Mouse (Mus musculus) cortical plate, adult 2 months (tissue): Measurements from ENCODE around the gene Kctd2.

Experiments
- CTCF ChIP-seq: fragments of 200-500 bp; IDR thresholded peaks from 2 replicates; pipeline ENCODE4 v1.5.1; 2011; ENCODE audit warnings: mild to moderate bottlenecking, control low read depth, low read length; ENCODE audit not compliant: insufficient read depth; ENCODE audit errors: extremely low read depth
- POLR2A ChIP-seq: fragments of 200-500 bp; IDR thresholded peaks from 2 replicates; pipeline ENCODE4 v1.6.1; 2011; ENCODE audit warnings: mild to moderate bottlenecking, low read length, control low read depth; ENCODE audit not compliant: insufficient read depth; ENCODE audit errors: extremely low read depth

DNA sequence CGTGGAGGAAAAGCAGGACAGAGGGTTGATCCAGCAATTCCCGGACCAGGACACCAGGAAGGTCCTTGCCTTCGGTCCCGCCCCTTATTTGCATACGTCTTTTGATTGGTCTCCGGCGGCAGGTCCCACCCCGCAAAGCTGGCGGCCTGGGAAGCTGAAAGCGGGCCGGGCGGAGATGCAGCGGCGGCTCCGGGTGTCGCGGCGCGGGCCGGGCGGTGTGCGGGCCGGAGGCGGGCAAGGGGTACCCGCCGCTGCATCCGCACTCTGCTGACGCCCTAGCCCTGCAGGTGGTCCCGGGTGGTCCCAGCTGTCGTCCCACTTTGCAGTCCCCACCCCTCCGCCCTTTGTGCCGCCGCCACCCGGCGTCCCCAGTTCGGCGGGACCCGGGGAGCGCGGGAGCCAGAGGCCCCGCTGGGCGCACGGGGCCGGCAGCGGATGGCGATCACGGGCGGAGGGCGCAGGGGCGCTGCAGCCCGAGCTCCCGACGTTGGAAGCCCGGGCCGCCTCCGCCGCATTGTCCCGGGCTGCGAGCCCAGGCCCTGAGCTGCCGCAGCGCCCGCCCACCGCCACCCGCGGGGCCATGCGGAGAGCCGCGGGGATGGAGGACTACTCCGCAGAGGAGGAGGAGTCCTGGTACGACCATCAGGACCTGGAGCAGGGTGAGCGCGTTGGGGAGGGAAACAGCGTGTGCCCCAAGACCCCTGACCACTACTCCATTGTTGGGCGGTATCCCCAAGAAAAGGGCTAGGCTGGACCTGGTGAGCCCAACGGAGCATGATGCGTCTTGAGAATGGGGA, 38.0 kb upstream of the Kctd2 start, which contains the start of gene Cdr2l:
- TF ChIP-seq CTCF (no peak), POLR2A (peak; percentile 70; the same call in 1 of the 2 replicates)
